Mouse (Mus musculus) adrenal gland, postnatal 14 days (tissue): ENCODE measurements around the gene Amy1. TPM values are rescaled to one million over a fixed set of nuclear protein-coding genes. Genes with fewer than 3 reads are reported as not detected.
A peak's percentile ranks its signal among the peaks of the same experiment; 100 is the strongest.
"Not testable (repeated sequence)": the region's sequence is repeated elsewhere in the genome, so short reads cannot be mapped to it uniquely, and the experiment has no call there.

Experiments
- DNase-seq: peaks from one replicate; pipeline ENCODE4 v3.0.0; 2021; ENCODE audit warnings: mixed read lengths
- long read RNA-seq, 2 experiments: library from polyadenylated mRNA; stranded (forward); transcript quantifications; one replicate each; pipeline ENCODE4 v2.0.0; 2021
- total RNA-seq: library from RNA; stranded (reverse); gene quantifications from 2 replicates; pipeline ENCODE4 v1.2.3, GENCODE M21; 2021

Gene Amy1
- 47.7 and 82.7 TPM in 2 replicates for total RNA-seq
- long read RNA-seq, experiment 1, transcript Amy1-202 (11 exons, 1,771 nt) = major isoform, 48 of 55 reads
- long read RNA-seq, experiment 1, partial matches to known transcripts = 4 of 55 reads
- long read RNA-seq, experiment 1, other reads (novel, unspliced or antisense) = 1 of 55 reads
- long read RNA-seq, experiment 2, transcript Amy1-202 (11 exons, 1,771 nt) = major isoform, 72 of 105 reads
- long read RNA-seq, experiment 2, transcript Amy1-204 (5 exons, 565 nt) = minor isoform, 9 of 105 reads
- long read RNA-seq, experiment 2, partial matches to known transcripts = 19 of 105 reads
- long read RNA-seq, experiment 2, other reads (novel, unspliced or antisense) = 5 of 105 reads

DNA sequence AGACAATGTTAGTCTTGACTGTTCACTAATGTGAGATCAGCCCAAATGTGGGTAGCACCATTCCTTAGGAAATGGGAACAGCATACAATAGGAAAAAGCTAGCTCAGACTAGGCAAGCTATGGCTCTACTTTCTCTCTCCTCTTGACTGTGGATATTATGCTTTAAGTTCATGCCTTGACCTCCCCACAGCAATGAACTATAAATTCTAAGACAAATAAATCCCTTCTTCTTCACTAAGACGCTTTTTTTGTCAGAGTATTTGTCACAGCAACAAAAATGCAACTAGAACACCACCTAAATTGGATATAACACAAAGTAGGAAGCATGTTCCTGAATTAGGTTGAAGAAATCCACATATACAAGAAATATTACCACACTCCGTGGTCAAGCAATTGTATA is at the start of gene Amy1:
TSS of gene Amy1 (minus strand) at position 101 of the 400 bp plus-strand sequence.
- DNase-seq = no peak

DNA sequence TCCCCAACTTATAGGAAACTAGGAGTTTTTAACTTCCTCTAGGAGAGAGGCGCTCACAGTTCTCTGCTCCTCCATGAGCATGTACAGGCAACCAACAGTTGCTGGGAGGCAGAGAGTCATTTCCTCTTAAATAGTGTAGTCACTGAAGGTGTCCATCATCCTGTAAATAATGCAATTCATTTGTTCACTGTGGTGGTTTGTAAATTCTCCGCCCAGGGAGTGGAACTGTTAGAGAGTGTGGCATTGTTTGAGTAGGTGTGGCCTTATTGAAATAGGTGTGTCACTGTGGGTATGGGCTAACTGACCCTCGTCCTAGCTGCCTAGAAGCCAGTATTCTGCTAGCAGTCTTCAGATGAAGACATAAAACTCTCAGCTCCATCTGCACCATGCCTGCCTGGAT is 47.8 kb upstream of the Amy1 start:
- DNase-seq = no peak

DNA sequence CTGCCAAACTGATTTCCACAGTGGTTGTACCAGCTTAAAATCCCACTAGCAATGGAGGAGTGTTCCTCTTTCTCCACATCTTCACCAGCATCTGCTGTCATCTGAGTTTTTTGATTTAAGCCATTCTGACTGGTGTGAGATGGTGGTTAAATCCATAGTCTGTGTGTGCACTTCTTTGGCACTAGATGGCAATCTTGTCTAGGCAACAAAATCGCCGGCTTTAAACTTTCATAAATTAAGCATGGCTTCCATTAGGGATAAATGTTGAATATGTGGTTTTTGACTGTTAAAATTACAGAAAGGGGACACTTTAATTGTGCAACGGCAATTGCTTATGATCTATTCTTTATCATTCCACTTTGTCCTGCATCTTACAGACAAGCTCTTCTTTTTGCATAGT is 44.9 kb upstream of the Amy1 start:
- DNase-seq = not testable (repeated sequence)

DNA sequence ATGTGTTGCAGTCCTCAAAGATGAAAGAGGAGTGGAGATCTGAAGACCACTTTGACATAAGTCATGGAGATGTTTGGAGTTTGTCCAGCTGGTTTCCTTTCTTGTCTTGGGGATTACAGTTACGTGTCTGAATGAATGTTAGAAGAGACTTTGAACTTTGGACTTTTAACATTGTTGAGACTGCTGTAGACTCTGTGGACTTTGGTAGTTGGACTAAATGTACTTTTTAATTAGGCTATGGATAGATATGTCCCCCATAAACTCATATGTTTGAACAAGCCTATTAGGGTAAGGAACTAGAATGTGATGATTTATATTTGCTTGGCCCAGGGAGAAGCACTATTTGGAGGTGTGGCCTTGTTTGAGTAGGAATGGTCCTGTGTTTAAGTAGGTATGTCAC is 33.0 kb upstream of the Amy1 start:
- no peak for DNase-seq

GRCm38 (mm10) chr3:113634220-113634619 is 27.7 kb upstream of the Amy1 start:
- no peak for DNase-seq

DNA sequence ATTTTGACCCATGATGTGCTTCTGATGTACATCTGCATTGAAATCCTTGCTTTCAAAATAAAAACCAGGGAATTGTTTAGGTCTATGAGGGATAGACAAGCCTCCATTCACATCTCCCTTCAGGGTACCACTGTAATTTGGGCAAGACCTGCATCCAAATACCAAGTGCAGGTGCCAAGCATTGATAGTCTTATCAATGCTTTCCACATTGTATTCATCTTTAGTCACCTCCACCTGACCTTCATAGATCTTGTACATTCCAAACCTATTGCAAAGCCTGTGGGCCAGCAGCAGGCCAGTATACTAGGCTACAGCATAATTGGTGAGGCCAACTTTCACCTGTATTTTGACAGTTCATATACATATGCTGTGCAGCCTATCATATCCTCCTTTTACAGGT is 25.1 kb upstream of the Amy1 start:
- no peak for DNase-seq

- no peak for DNase-seq
These were observed 24.1 kb upstream of the Amy1 start for GRCm38 (mm10) chr3:113630564-113630963.

DNA sequence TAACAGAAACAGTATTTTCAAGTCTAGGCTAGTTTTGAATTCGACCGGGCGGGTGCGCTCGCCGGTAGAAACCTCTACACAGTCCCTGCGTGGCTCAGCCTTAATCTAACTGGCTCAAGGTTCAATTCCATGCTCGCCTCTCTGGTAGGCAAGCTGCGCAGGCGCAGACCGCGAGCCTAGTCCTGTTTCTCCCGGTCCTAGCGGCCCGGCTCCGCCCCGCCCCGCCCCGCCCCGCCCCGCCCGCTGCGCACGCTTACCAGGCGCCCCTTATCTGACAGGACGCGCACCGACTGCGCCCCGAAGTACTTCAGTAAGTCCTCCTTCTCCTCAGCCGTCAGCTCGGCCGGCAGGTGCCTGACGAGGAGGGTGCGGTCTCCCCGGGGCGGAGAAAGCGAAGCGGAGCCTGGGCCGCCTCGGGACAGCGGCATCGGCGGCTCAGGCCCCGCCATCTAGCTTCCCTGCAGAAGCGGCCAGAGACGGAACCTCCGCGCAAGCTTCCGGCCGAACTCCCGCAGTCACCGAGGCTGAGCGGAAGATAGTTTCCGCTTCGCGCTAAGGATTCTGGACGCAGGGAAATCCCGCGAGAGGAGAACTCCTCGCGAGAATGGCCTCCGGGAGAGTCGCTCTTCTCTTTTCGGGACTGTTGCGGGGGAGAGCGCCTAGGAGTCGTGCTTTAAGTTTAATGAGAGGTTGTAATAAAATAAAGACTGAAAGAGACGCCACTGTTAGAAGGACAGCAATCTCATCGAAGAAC is 23.3 kb upstream of the Amy1 start, which contains the start of gene Rnpc3:
TSS of gene Rnpc3 (minus strand) at position 544 of the 754 bp plus-strand sequence.
- DNase-seq = peak; percentile 97

- no peak for DNase-seq
These were observed 15.7 kb downstream of the Amy1 start for GRCm38 (mm10) chr3:113590844-113591243.

- peak; percentile 37 for DNase-seq
These were observed 31.9 kb downstream of the Amy1 start for GRCm38 (mm10) chr3:113574578-113574977.

DNA sequence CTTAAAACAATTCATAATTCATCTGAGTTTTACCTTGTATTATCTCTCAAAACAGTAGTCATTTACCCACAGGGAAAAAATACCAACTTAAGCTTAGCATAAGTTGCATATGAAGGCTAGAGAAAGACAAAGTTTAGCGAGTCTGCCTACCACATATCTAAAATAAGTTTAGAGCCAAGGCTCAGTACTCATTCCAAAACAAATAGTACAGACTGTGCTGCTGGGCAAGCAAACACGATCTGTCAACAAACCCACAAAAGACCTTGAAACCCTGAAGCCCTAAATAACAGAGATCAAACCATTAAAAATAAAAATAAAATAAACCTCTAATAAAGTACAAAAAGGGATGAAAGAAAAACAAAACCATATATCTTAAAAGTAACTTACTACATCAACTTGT is 32.4 kb downstream of the Amy1 start:
- DNase-seq = peak; percentile 7

DNA sequence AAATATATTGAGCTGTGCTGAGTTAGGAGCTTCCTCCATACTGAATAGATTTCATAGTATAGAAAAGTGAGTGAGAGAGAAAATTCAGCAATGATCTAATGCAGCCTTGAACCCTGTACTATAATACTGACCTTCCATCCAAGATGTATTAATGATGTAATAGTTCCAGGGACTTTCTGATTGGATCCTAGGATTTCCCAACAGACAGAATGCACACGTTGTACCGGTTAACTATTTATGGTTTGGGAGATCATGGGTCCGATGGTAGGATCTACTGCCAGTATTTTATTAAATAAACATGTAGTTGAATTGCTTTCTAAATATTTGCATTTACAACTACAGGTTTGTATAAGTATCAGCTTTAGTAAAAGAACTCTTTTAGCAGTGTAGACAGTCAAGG is 34.3 kb downstream of the Amy1 start:
- DNase-seq = no peak

- no peak for DNase-seq
These were observed 66.8 kb downstream of the Amy1 start for GRCm38 (mm10) chr3:113539692-113540091.

- not testable (repeated sequence) for DNase-seq
These were observed 74.2 kb downstream of the Amy1 start, which contains the start of gene Amy2a1 for GRCm38 (mm10) chr3:113532328-113532727. Gene Amy2a1 (minus strand): TSS chr3:113532428.

Other genes starting within 250 kb of the Amy1 start
- gene Amy2a1, start 74.3 kb downstream of the Amy1 start, total RNA-seq = 1.6 TPM in 1 of 2 replicates, not detected in the other
- gene Rnpc3, start 23.4 kb upstream of the Amy1 start, total RNA-seq = 22.9 and 26.1 TPM in 2 replicates